Mouse (Mus musculus) thymus, postnatal 14 days (tissue): ENCODE measurements around the gene Ltk.

Source experiments
- DNase-seq: peaks from one replicate; pipeline ENCODE4 v3.0.0; 2021

The Ltk gene

DNA sequence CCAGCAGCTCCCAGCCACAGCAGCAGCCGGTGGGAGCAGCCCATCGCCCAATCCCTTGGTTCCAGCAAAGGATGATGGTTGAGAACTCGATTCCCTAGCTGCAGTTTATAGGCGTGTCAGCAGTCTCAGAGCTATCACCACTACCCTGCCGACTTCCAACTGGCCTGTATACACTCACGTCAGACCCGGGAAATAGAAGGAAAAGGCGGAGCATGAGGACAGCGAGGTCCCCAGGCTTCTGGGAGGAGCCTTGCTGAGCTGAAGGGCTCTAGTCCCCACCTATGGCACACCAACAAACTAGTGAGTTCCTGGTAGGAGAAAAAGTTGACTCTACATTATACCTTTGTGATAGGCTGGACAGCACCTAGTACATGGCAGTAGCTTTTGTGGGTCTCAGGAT is at the start of gene Ltk:
TSS of gene Ltk (minus strand) at position 181 of the 400 bp plus-strand sequence.
- no peak for DNase-seq

DNA sequence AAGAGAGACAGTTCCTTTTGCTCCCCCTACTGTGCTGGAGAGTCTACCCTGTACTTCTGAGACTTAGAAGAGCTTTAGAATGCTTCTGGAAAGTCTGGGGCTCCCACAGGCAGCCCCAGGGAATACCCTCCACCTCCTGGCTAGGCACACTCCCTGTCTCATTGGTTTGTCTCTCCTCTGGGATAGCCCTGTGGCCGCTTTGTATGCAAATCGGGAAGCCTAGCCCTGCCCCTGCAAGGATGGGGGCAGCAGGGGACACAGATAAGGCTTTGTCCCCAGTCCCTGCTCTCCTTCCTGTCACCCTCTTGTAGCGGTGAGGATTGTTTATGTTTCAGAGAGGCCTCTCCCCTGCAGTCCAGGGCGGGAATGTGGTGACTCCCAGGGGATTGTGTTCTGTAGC is 48.6 kb upstream of the Ltk start:
- no peak for DNase-seq

DNA sequence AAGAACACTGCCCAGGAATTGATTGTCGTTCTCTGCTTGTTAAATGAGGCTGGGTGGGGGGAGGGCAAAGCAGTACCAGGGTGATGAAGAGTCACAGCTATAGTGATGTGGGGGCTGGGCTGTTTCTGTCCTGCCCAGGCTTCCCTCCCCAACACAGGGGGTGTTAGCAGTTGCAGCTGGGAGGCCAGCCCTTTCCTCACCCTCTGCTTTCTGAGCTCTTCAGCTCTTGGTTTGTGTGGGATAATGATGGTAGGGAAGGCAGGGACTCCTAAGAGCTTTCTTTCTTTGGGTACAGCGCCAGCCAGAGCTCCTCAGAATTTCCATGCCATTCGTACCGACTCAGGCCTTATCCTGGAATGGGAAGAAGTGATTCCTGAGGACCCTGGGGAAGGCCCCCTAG is 48.2 kb upstream of the Ltk start:
- DNase-seq: no peak

DNA sequence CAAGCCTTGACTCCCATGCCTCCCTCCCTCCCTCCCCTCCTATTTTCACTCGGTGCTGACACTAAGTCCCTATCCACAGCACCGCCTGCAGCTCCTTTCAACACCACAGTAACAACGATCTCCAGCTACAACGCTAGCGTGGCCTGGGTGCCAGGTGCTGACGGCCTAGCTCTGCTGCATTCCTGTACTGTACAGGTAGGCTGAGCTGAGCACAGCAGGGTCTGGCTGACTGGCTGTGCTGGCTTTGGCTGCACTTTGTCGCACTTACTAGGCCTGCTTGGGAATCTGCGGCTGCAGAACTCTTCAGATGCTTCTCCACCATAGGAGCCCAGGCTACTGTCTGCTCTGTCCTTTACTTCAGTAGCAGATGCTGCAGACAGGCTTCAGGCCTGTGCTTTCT is 45.3 kb upstream of the Ltk start:
- DNase-seq: no peak

DNA sequence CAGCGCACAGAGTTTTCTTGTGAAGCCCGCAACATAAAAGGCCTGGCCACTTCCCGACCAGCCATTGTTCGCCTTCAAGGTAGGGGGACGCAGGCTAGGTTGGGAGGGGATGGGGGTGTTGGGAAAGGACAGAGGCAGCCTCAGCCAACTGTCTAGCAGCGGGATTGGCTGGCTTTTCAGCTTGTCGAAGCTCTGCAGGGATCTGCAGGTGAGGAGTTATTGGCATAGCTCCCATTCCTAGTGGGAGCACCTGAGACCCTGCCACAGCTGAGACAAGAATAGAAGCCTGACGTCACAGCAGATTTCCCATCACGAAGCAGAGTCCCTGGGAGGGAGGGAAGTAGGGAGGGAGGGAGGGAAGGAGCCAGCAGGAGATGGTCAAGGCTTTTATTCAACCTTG is 44.5 kb upstream of the Ltk start:
- no peak for DNase-seq

DNA sequence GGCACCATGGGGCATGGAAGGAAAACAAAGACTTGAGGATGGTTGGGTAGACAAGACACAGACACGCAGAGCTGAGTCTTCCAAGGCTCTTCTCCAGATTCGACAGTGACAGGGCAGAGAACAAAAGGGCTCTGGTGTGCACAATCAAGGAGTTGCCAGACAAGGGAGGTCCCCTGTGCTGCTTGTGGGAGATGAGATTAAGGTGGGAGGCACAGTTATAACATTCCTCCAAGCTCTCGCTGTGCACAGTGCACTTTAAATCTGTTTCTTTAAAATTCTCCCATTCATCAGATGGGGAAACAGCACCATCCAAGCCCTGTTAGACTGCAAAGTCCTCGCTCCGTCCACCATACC is 44.0 kb upstream of the Ltk start:
- DNase-seq: no peak

DNA sequence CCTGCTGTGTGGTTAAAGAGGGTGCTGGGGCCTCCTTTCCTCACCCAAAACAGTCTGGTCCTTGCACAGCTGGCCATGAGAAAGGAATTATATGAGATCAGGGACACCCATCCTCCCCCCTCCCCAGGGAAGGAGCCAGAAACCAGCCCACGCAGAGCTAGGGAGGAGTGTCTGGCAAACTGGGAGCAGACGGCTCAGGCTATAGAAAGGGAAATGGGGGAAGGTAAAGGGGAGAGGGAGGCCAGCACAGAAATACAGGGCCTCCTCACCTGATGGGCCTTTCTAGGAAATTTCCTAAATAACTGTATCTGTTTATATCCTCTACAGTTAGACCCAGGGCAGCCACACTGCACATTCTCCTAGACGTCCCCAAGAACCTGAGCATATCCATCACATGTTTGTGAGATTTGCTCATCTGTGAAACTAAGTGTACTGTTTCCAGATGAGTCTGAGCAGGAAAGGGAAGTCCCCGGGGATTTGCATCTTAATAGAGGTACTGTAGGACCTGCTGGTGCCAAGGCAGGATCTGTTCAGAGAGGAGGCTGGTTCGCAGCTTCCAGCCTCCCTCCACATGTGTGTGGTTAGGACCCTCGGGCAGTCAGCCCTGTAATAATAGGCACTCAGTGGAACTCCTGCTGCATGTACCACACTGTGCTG is 43.5 kb upstream of the Ltk start:
- DNase-seq: no peak

DNA sequence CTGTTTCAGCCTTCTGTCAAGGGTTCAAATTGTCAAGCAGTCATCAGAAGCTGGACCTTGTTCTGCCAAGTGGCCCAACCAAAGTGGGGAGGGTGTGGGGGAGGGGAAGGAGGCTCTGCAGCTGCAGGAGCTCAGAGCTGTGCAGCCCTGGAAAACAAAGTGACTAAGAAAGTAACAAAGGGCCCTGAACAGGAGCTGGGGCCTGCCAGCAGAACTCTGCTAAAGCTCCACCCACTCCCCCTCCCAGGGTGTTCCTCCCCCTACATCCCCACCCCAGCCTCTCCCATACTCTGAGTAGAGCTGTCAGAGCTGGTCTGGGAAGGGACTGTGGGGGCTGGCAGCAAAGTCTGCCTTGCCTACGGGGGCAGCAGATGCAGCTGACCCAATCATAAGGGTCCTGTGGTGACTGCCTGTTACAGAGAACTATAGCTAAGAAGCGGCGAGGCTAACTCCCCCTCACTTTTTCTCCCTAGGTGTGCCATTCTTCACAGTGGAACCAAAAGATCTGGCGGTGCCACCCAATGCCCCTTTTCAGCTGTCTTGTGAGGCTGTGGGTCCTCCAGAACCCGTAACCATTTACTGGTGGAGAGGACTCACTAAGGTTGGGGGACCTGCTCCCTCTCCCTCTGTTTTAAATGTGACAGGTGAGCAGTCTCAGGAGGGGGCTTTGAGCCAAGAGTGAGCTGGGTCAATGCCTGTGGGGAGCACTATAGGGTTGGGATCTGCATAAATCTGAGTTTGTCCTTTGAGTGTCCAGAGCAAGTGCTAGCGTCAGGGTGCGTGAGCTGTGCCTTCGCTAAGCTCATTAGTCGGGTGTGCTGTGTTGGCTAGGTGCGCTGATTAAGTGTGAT is 42.8 kb upstream of the Ltk start:
- peak; percentile 14 for DNase-seq

DNA sequence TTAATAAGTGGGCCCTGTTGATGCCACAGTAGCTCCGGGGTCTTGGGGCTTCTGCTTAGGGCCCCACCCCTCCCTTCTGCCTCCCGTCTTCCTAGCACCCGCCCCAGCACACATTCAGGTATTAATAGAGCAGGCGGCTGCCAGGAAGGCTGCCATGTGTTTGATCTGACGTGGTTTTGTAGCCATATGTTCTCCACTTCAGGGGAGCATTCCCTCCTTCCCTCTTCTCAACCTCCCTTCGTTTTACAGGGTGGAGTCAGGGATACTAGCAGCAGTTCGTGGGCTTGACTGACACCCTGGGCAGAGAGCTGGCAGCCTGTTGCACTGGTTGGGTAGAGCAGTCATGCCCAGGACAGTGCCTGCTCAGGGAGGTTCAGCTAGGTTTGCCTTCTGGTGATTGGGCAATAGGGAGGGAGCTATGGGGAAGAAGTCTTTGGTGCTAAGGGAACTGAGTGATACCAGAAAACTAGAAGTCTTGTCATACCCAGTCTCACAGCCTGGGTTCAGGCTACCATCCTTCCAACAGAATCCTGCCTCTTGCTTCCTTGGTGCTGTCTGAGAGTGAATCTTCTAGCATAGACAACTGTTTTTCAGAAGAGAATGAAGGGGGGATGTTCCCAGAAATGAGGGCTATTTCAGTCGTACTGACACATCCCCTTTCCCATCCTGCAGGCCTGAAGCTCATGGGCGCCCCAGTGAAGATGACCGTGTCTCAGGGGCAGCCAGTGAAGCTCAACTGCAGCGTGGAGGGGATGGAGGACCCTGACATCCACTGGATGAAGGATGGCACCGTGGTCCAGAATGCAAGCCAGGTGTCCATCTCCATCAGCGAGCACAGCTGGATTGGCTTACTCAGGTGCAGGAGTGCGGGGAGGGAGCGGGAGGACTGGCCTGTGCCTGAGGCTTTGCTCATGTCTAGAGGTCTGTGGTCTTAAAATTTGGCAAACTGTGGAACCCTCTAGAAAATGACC is 40.9 kb upstream of the Ltk start:
- no peak for DNase-seq

DNA sequence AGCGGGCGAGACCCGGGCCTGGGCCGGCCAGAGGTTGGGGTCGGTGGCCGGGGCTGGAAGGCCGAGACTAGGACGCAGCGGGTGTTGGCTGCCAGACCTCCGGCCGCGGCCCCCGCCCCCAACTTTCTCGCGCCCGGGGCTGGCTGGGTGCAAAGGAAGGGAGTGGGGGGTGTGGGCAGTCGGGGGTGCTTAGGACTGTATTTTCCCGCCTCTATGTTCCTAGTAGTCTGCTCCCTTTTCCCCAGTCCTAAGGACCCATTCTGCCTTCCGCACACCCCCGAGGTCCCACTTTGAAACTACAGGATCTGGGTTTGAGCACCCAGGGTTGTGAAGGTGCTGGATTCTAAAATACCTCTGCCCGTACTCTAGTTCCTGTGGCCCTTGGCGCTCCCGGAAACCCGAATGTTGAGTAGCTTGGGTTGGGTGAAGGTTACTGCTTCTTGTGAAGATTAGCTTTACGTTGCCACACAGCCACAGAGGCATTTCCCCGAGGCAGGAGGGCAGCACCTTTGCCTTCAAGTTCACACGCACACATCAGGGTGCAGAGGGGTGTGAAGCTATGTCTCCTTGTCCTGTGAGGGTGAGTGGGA is 39.8 kb upstream of the Ltk start:
- DNase-seq: peak; percentile 57

DNA sequence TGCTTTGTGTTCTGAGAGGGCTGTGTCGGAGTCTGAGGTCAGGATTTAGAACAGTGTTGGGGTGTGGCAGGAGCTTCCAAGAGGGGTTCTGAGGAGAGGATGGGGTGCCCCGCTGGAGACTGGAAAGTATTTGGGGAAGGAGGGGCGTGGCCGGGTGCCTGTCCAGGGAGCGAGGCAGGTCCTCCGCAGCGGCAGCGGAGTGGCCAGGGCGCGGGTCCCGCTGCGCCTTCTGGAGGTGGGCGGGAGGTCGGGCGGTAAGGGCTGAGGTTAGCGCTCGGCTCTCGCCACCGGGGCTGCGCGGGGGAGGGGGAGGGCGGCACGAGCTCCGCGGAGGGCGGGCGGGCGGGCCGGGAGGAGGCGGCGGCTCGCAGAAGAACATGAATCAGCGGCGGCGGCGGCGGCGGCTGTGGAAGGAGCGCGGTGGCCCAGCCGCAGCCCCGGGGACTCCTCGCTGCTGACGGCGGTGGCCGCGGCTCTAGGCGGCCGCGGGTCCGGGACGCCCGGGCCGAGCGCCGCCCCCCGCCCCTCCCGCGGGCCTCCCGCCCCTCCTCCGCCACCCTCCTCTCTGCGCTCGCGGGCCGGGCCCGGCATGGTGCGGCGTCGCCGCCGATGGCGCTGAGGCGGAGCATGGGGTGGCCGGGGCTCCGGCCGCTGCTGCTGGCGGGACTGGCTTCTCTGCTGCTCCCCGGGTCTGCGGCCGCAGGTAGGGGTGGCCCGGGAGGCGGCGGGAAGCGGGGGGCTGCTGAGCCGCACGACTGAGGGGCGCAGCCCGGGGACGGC is 39.1 kb upstream of the Ltk start:
- DNase-seq: peak; percentile 61

DNA sequence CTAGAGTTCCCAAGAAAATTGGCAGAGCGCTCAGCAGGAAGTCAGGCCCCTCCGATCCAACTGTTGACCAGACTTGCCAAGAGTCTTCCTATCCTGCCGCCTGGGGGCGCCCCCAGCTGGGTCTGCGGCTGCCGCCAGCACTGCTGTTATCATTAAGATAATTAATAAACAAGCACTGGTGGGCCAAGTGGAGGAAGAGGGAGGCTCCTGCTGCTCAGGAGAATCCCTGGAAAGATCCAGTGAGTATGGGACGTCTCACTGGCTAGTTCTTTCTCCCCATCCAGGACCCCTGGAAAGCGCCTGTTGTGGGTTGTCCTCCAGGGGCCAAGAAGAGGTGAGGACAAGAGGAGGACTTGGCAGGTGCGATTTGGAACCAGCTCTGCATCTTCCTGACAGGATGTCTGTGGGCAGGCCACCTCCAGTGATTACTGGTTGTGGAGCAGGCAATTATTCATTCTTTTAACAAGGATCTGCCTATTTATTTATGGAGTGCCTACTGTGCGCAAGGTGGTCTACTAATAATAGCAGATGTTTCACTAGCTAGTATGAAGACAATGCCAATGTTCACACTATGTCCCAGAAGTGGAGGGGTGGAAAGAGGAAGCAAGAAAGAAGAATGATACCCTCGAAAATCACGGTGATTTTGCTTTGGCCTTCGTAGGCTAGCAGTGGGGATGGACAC is 38.2 kb upstream of the Ltk start:
- peak; percentile 57 for DNase-seq

DNA sequence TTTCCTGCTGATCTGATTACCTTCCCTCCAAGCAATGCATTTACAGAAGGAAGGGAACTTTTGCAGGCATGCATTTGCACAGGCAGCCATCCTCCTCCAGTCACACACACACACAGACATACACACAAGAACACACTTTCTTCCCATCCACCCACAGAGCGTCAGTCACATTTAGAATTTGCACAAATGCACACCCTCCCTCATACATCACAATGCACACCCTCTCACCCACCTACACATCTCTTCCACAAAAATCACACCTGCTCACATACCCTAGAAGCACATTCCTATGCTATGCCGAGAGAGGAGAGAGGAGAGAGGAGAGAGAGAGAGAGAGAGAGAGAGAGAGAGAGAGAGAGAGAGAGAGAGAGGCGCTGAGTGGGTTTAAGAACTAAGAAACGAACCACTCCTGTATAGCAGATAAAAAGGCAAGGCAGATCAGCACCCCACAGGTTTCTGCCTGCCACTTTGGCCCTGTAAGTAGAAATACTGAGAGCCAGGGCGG is 37.1 kb upstream of the Ltk start, which contains the start of gene Tyro3:
TSS of gene Tyro3 (plus strand) at position 455 of the 505 bp plus-strand sequence.
- DNase-seq: no peak

DNA sequence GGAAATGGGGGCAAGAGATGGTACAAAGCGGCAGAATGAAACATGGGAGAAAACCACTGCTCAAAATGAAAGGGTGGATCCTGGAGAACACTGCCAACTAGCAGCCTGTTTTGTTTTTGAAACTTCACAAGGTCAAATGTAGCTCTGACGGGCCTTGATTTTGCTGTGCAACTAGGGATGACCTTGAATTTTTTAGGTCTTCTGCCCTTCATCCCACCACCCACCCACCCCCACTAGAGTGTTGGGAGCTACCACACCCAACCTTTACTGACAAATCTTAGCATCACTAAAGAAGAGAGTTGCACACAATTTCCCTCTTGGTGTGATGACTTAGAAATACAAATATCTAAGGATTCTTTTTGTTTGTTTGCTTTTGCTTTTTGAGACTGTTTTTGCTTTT is 29.8 kb upstream of the Ltk start:
- no peak for DNase-seq

DNA sequence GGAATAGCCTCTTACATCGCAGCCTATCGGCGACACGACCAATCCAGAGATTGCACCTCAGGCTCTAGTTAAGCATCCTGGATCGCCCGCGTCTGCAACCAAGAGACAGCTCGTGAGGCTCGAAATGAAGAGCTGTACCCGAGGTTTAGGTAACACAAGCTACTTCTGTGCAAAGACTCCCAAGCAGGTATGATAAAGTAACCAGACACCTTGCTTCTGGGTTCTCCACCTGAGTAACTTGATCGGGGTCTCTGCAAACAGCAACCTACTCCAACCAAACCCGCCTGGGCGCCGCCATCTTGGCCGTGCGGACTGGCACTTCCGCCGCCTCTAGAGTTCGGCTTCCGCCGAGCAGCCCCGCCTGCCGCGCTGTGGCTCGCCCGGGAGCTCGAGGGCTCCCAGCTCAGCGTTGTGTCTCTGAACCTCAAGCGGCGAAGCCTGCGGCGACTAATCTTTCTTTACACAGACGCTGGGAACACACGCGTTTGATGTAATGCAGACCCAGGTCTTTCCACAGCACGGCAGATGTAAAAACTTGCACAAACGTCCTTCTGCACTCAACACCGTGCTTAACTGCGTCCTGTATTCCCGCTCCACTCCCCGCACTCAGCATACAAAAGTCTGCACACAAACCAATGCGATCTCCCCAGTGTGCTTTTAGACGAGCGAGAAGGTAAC is 27.1 kb upstream of the Ltk start, which contains the start of gene Rpap1:
TSS of gene Rpap1 (minus strand) at position 332 of the 678 bp plus-strand sequence.
- peak; percentile 87 for DNase-seq

DNA sequence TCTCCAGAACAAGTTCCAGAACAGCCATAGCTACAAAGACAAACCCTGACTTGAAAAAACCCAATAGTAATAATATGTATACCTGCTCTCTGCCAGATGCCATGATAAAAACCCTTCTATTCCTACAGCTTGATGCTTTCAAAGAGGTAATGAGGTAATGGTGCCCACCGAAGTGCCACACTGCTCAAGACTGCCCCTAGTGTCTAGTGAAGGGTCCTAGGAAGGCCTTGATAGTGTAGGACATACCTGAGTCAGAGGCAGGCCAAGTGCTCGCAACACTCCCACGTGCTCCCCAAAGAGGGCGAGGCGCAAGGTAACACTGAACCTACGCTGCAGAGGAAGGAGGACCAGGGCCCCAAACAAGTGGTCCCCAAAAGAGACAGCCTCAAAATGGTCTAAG is 7.0 kb upstream of the Ltk start:
- DNase-seq: peak; percentile 36

DNA sequence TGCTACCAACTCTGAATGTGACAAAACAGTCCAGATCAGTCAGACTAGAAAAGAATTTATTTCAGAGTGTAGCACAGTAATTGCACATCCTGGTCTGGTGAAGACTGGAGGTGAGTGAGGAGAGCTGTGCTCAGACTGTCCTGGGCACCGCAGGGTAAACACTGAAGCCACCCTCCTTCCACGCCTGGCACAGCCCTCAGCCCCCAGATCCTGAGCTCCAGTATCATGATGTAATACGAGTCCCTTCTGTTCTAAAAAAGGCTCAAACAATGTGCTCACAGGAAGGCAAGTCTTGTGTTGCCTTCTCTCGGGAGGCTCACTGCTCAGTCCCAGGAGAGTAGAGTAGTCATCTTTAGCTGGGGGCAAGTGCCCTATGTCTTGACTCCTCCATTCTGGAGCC is 3.7 kb upstream of the Ltk start:
- DNase-seq: no peak

DNA sequence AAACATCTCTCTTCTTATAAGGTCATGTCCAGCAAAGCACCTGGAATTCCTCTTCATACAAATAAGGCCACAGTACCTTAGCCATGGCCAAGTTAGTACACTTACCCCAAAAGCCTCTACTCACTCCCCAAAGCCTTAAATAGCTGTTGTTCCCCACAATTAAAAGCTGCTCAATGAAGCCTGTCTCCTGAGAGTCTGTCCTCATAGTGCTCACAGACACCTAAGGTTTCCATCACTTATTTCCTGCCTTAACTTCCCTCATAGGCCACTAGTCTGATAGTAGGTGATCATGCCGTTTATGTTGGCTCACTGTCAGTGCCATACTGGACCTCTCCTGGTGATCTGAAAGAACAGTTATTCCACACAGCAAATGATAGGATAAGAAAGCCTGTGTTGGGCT is 2.0 kb upstream of the Ltk start:
- no peak for DNase-seq

DNA sequence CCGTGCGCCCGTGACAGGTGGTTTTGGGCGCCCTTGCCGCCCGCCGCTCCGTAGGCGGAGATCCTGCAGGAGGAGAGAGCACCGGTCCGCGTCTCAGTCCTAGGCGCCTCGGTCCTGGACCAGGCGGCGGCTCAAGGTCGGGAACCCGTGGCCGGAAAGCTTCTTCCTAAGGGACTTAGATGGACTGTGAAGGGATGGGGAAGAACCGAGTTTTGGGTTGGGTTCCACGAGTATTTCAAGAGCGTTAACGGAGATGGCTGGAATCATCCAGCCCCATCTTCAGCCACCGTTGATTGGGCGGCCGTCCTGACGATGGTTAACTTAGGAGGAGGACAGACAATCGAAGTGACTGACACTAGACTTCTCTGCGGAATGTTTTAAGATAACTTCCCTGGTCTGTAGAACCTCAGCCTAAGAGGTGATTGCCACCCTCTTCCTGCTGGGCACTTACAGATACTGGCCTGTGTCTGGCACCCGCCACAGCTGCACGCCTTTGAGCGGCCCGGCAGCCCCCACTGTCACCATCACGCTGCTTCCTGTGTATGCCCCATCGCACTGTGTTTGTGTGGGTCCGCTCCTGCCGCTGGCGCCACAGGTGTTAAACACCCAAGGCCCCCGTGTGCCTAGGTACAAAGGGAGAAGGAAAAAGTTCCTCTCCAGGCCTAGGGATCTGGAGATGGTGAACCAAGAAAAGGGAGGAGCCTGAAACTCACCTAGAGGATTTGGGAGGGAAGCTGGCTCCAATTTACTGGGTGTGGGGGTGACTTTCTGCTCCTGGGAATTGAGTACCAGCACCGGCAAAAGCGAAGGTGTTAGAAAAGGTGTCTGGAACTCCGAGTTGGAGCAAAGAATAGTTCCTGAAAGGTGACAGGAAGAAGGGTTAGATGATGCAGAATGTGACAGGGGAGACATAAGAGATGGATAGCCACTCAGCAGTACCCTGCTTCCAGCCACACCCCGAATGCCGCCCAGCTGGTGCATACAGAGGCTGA is 1.1 kb downstream of the Ltk start:
- peak; percentile 73 for DNase-seq
